Mouse (Mus musculus): ENCODE measurements around the gene Zranb1. TPM values are rescaled to one million over a fixed set of nuclear protein-coding genes. Genes with fewer than 3 reads are reported as not detected.

Zranb1 gene
- polyA plus RNA-seq, 1 experiment from 2014 or later: 9.2 TPM

DNA sequence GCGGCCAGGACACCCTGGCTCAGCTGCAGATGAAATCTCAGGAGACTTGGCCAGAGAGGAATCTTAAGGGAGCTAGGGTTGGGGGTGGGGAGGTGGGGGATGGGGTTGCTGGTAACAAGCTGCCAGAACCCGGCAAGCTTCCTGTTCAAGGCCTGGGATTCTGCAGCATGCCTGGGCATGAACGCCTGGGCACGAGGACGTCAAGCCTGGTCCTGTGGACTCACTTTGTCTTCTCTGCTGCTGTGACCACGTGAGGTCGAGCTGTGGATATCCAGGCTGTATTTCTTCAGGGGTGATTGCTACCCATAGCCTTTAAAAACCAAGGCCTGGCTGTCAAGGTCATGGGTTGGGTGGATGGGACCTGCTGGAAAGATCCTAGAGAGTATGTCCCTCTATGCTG is 74.8 kb downstream of the Zranb1 start:
- 74% methylated on average over 7 of the region's 7 CpGs for WGBS (ENCODE audit: insufficient replicate concordance)
- Histone ChIP-seq H3K9ac (no peak overlapping the region), H3K4me1 (peaks cover 27% of the 10 kb centered on the region), H3K27ac (no peak overlapping the region), H3K4me3 (no peak overlapping the region), H3K27me3 (replicated peaks) (no peaks in the 10 kb centered on the region), H3K9me3 (replicated peaks) (no peaks in the 10 kb centered on the region), H3K36me3 (0 out of 2 replicates have a peak, but pooled peaks cover 3% of the 10 kb centered on the region), H3K4me2 (no peak overlapping the region)
- no peak for ATAC-seq

DNA sequence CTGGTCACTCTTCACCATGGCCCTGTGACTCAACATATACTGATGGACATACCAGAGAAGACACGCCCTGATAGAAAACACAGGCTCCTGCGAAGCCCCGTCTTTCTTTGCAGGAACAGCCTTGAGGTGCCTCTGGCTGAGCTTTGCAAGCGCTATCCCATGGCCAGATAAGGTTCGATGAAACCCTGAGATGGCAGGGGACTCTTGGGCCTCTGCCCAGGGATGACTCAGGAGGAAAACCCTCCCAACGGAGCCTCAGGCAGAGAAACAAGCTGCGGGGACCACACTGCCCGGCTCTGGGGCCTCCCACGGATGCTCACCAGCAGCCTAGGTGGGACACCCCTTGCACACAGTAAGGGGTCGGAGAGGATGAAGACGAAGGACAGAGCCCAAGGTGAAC is 76.4 kb downstream of the Zranb1 start:
- H3K27me3 ChIP-seq (replicated peaks): no peaks in the 10 kb centered on the region
- no peaks in the 10 kb centered on the region for H3K9me3 ChIP-seq (replicated peaks)
- 0 out of 2 replicates have a peak, but pooled peaks cover 3% of the 10 kb centered on the region for H3K36me3 ChIP-seq
- peaks cover 30% of the 10 kb centered on the region for H3K4me1 ChIP-seq
- H3K4me3 ChIP-seq: no peak overlapping the region
- H3K27ac ChIP-seq: no peak overlapping the region
- WGBS (ENCODE audit: insufficient replicate concordance): 59% methylated on average over 11 of the region's 11 CpGs
- no peak for ATAC-seq
- no peak overlapping the region for H3K9ac ChIP-seq
- H3K4me2 ChIP-seq: no peak overlapping the region

DNA sequence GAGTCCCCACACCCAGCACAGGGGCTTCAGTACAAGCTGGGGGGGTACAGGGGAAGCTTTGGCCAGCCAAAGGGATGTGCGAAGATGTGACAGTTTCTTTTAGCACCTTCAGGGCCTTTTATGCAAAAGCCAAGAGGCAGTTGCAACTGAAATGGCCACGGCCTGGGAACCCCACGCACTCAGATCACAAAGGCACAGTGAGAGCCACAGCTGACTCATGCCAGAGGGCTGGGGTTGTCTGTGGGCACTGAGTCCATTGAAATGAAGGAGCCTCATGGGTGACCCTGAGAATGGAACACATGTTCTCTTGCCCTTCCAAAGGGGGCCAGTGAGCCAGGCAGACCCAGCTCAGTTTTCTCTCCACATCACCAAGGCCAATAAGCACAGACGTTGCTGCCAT is 77.7 kb downstream of the Zranb1 start:
- H3K9me3 ChIP-seq (replicated peaks): no peaks in the 10 kb centered on the region
- 87% methylated on average over 4 of the region's 4 CpGs for WGBS (ENCODE audit: insufficient replicate concordance)
- no peaks in the 10 kb centered on the region for H3K27me3 ChIP-seq (replicated peaks)
- peaks cover 30% of the 10 kb centered on the region for H3K4me1 ChIP-seq
- no peak overlapping the region for H3K9ac ChIP-seq
- no peak overlapping the region for H3K4me3 ChIP-seq
- no peak for ATAC-seq
- no peak overlapping the region for H3K4me2 ChIP-seq
- H3K27ac ChIP-seq: no peak overlapping the region
- 0 out of 2 replicates have a peak, but pooled peaks cover 3% of the 10 kb centered on the region for H3K36me3 ChIP-seq

DNA sequence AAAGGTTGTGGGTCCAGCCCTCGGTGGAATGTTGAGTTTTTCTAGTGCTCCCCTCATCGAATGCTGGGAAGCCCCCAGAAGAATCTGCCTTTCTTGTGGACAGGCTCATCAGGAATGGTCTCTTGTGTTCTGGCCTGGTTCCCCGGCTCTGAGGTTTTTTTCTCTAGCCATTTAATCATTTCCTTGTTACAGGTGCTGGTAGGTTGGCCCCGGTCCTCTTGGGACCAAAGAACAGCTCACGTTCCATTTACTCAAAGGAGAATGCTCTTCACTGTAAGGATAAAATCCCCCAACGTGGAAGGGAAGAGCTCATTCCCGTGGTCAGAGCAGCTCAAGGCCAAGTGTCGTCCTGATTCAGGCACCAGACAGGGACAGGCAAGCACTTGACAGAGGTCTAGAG is 78.7 kb downstream of the Zranb1 start:
- Histone ChIP-seq H3K36me3 (0 out of 2 replicates have a peak, but pooled peaks cover 8% of the 10 kb centered on the region), H3K4me2 (no peak overlapping the region), H3K27me3 (replicated peaks) (no peaks in the 10 kb centered on the region), H3K9me3 (replicated peaks) (no peaks in the 10 kb centered on the region), H3K4me1 (peaks cover 21% of the 10 kb centered on the region; the same call in 1 of the 2 replicates), H3K4me3 (no peak overlapping the region), H3K9ac (no peak overlapping the region), H3K27ac (no peak overlapping the region)
- no peak for ATAC-seq
- WGBS (ENCODE audit: insufficient replicate concordance): 76% methylated on average over 8 of the region's 8 CpGs

DNA sequence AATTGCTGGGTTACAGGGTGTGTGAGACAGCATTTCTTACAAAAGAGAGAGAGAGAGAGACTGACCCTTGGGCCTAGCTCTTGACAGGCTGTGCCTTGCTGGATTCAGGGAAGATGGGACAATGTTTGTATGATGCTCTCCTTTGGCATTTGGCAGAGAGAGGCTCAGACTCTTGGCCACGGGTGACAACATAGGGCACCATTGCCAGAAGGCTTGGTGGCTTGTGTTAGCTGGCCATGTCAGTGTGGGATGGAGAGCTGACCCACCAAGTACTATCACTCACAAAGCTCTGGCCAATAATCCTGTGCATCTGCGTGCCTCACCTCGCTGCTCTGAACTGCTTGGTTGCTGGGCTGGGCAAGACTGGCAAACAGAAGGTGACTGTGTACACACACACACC is 79.5 kb downstream of the Zranb1 start:
- no peak overlapping the region for H3K4me3 ChIP-seq
- H3K27me3 ChIP-seq (replicated peaks): no peaks in the 10 kb centered on the region
- 0 out of 2 replicates have a peak, but pooled peaks cover 9% of the 10 kb centered on the region for H3K36me3 ChIP-seq
- H3K9ac ChIP-seq: no peak overlapping the region
- peaks cover 21% of the 10 kb centered on the region; the same call in 1 of the 2 replicates for H3K4me1 ChIP-seq
- ATAC-seq: no peak
- no peaks in the 10 kb centered on the region for H3K9me3 ChIP-seq (replicated peaks)
- WGBS (ENCODE audit: insufficient replicate concordance): 72% methylated on average over 3 of the region's 3 CpGs
- no peak overlapping the region for H3K4me2 ChIP-seq
- no peak overlapping the region for H3K27ac ChIP-seq

DNA sequence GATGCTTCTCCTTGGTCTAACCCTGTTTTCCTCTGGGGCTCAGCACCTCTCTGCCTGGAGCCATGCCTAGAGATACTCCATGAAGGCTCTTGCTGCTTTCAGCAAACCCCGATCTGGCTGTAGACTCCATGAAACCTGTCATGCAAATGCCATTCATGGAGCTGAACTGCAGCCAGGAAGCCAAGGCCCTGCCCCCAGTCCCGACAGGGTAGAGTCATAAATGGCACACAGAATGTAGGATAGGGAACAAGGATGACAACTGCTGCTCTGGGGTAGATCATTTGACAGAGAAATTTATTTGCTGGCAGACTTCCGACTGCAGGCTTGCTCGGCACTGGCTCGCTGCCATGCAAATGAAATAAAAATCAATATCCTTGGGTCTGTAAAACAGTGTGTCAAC is 80.2 kb downstream of the Zranb1 start:
- Histone ChIP-seq H3K4me3 (no peak overlapping the region), H3K27me3 (replicated peaks) (no peaks in the 10 kb centered on the region), H3K27ac (no peak overlapping the region), H3K9ac (no peak overlapping the region), H3K4me1 (peaks cover 21% of the 10 kb centered on the region; the same call in 1 of the 2 replicates), H3K9me3 (replicated peaks) (no peaks in the 10 kb centered on the region), H3K36me3 (0 out of 2 replicates have a peak, but pooled peaks cover 9% of the 10 kb centered on the region), H3K4me2 (no peak overlapping the region)
- 65% methylated on average over 5 of the region's 5 CpGs for whole genome bisulfite sequencing (ENCODE audit: insufficient replicate concordance)
- no peak for ATAC-seq

DNA sequence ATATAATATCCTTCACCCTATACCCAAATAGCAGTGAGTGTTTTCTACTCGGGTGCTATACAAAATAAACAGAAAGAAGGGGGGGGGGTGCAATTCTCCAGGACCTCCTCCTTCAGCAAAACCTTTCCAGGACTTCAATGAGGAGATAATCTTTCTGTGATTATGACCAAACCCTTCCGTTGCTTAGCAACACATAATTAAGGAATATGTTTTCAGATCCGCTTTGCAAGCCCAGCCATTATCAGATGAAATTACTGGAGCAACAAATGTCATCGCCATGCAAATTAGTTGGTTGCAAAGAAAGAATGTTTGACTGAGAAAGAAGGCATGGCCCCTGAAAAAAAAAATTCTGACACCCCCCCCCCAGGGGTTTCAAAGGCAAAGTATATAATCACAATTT is 80.7 kb downstream of the Zranb1 start:
- Histone ChIP-seq H3K27ac (no peak overlapping the region), H3K9ac (no peak overlapping the region), H3K4me3 (no peak overlapping the region), H3K4me1 (peaks cover 21% of the 10 kb centered on the region; the same call in 1 of the 2 replicates), H3K27me3 (replicated peaks) (no peaks in the 10 kb centered on the region), H3K36me3 (0 out of 2 replicates have a peak, but pooled peaks cover 9% of the 10 kb centered on the region), H3K9me3 (replicated peaks) (no peaks in the 10 kb centered on the region), H3K4me2 (no peak overlapping the region)
- no peak for ATAC-seq
- WGBS (ENCODE audit: insufficient replicate concordance): 55% methylated on average over 4 of the region's 4 CpGs

DNA sequence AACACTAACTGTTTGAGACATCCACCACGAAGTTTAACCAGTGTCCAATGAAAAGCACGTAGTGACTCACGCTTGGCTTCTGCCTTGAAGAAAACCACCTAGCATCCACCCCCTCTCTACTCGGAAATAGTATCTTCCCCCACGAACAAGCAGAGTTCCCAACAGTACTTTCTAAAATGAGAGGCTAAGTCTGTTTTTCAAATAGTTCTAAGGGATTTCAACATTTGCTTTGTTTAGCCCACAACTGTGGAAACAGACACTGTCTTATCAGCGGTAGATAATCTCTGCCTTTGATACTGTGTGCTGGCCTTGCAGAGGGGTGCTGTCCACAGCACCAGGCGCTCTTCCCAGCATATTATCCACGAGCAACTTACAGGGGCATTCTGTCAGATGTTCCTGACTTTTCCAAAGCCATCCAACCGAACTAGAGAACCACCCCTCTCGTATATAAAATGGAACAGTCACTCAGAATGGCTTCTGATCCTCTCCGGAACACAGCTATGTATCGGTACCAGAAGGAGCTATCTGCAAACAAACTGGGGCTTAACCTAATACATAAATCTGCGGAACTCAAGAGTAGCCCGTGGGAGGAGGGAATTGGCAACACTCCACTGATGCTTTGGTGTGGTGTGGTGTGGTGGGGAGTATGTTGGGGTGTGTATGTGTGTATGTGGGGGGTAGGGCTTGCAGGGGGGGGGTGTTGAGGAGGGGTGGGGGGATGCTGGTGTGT is 81.9 kb downstream of the Zranb1 start:
- no peak for ATAC-seq
- WGBS (ENCODE audit: insufficient replicate concordance): 63% methylated on average over 14 of the region's 14 CpGs
- no peak overlapping the region for H3K27ac ChIP-seq
- H3K9ac ChIP-seq: no peak overlapping the region
- H3K27me3 ChIP-seq (replicated peaks): no peaks in the 10 kb centered on the region
- no peak overlapping the region for H3K4me2 ChIP-seq
- no peaks in the 10 kb centered on the region for H3K9me3 ChIP-seq (replicated peaks)
- 0 out of 2 replicates have a peak, but pooled peaks cover 9% of the 10 kb centered on the region for H3K36me3 ChIP-seq
- peaks cover 14% of the 10 kb centered on the region; the same call in 1 of the 2 replicates for H3K4me1 ChIP-seq
- H3K4me3 ChIP-seq: no peak overlapping the region

DNA sequence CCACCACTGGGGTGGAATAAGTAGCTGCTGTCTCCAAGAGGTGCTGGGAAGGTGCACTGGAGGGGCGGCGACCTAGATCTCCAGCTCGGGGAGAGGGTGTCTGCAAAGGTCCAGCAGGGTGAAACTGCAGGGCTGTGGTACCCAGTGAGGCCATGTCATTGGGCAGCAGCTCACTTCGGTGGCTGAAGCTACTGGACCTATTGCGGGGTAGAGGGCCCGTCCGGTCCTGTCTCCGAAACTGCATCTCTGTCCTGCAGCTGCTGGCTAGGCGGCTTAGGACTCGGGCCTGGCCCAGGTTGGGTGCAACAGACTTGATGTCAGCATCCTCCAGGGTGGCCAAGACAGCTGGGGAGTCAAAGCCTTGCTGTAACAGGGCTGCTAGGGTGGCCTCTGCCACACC is 83.0 kb downstream of the Zranb1 start:
- Histone ChIP-seq H3K27ac (no peak overlapping the region), H3K9ac (no peak overlapping the region), H3K4me1 (peaks cover 12% of the 10 kb centered on the region; the same call in 1 of the 2 replicates), H3K9me3 (replicated peaks) (no peaks in the 10 kb centered on the region), H3K4me2 (no peak overlapping the region), H3K4me3 (no peak overlapping the region), H3K36me3 (0 out of 2 replicates have a peak, but pooled peaks cover 9% of the 10 kb centered on the region), H3K27me3 (replicated peaks) (no peaks in the 10 kb centered on the region)
- no peak for ATAC-seq
- 87% methylated on average over 10 of the region's 10 CpGs for WGBS (ENCODE audit: insufficient replicate concordance)

DNA sequence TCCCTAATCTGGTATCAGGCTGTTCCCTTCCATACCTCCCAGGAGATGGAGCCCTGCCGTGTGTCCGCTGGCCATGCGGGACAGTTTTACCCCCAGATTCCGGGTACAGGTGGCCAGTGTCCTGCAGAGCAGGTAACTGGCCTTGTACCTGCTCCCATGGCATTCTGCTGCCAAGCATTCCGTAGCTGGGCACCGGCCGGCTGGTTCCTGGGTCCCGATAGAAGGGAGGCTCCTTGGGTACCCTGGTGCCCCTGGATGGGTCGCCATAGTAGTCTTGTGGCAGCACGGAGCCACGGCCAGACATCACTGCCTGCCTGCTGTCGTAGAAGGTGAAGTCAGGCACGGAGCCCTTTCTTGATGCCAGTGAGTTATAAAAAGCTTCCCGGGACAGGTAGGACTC is 83.7 kb downstream of the Zranb1 start:
- H3K9me3 ChIP-seq (replicated peaks): no peaks in the 10 kb centered on the region
- H3K27ac ChIP-seq: no peak overlapping the region
- no peak overlapping the region for H3K4me2 ChIP-seq
- peaks cover 12% of the 10 kb centered on the region; the same call in 1 of the 2 replicates for H3K4me1 ChIP-seq
- ATAC-seq: no peak
- 0 out of 2 replicates have a peak, but pooled peaks cover 9% of the 10 kb centered on the region for H3K36me3 ChIP-seq
- no peak overlapping the region for H3K9ac ChIP-seq
- WGBS (ENCODE audit: insufficient replicate concordance): 90% methylated on average over 14 of the region's 14 CpGs
- no peaks in the 10 kb centered on the region for H3K27me3 ChIP-seq (replicated peaks)
- no peak overlapping the region for H3K4me3 ChIP-seq

DNA sequence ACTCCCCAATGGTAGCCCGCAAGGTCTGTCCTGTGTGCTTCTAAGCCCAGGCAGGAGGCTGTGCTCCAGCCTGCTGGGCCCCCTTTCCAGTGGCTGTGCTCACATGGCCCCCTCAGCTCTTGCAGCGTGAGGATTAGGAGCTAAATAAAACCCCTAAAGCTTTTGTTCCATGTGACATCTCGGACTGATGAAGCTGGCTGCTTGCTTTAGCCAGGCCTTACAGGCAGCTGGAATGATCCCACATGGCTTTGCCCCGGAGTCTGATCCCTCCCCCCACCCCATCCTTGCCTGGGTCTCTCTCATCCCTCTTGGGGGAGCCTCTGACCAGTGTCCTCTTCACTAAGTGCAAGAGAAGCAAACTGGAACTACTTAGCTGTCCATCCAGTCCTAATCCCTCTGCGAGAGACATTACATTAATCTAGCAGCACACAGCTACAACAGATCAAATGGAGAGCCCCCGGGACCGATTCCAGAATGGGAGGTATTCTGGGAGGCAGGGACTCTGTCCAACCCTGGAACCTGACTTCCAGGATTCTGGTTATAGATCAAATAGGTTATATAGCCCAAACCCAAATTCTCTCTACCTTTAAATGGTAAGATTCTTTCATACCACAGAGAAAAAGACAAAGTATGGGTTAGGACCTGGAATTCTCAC is 84.6 kb downstream of the Zranb1 start:
- ATAC-seq: no peak
- 73% methylated on average over 7 of the region's 7 CpGs for WGBS (ENCODE audit: insufficient replicate concordance)
- peaks cover 12% of the 10 kb centered on the region; the same call in 1 of the 2 replicates for H3K4me1 ChIP-seq

DNA sequence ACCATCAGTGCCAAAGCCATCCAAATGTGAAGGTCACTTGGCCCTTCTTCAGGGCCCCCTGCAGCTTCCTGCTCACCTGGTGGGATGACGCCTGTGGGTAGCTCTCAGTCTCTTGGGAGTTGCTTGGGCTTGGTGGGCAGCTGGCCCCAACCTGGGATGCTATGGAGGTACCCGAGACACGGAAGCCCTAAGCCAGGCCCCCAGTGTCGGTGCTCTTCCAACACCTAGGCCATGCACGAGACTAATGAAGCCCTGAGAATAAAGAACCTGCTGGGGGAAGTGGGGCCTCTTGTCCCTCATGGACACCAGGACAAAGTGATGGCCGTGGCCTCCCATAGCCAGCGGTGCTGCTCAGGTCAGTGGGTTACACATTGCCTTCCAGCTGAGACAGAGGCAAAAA is 88.0 kb downstream of the Zranb1 start:
- Histone ChIP-seq H3K27ac (no peak overlapping the region), H3K9ac (no peak overlapping the region), H3K36me3 (0 out of 2 replicates have a peak, but pooled peaks cover 5% of the 10 kb centered on the region), H3K27me3 (replicated peaks) (no peaks in the 10 kb centered on the region), H3K4me1 (no peaks in the 10 kb centered on the region), H3K4me2 (no peak overlapping the region), H3K4me3 (no peak overlapping the region), H3K9me3 (replicated peaks) (no peaks in the 10 kb centered on the region)
- ATAC-seq: no peak
- 68% methylated on average over 7 of the region's 7 CpGs for WGBS (ENCODE audit: insufficient replicate concordance)

More for the DNA sequence above, 84.6 kb downstream of the Zranb1 start:
- Histone ChIP-seq H3K27ac (no peak overlapping the region), H3K9ac (no peak overlapping the region), H3K27me3 (replicated peaks) (no peaks in the 10 kb centered on the region), H3K4me3 (no peak overlapping the region), H3K36me3 (0 out of 2 replicates have a peak, but pooled peaks cover 6% of the 10 kb centered on the region), H3K9me3 (replicated peaks) (no peaks in the 10 kb centered on the region), H3K4me2 (no peak overlapping the region)
